Mouse (Mus musculus) heart, postnatal 36 days (tissue): ENCODE measurements around the gene Pde3b. TPM values are rescaled to one million over a fixed set of nuclear protein-coding genes. Genes with fewer than 3 reads are reported as not detected.
"Not testable (repeated sequence)": the region's sequence is repeated elsewhere in the genome, so short reads cannot be mapped to it uniquely, and the experiment has no call there.

ENCODE experiments used
- DNase-seq, 2 experiments: peaks; one replicate each; pipeline ENCODE4 v3.0.0; 2021 to 2022
- intact Hi-C: fragments of 180-260 bp; cut with DNase I; formaldehyde crosslinking; loops from one replicate; pipeline ENCODE4 v1.15.1; 2025
- total RNA-seq, 2 experiments: library from RNA; stranded (reverse); gene quantifications; 2 replicates each; pipeline ENCODE4 v1.2.3; 2021

The Pde3b gene
- total RNA-seq, 2 experiments from 2014 or later = 4.4 to 4.9 TPM

DNA sequence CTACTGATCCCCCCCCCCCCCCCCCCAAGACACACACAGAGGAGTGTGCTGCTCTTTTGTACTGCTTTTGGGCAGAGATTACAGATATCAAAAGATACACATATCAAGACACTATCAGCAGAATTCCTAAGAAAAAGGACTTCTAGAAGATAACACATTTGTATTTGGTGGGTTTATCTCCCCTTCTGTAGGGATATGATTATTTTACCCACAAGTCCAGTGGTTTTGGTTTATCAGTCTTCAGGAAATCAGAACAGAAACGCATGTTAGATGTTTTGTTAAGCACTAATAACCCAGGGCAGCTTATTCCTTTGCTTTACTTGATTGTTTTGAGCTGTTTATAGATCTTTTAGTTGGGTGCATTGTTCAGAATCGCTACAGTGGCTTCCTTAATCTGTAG, 62.8 kb downstream of the Pde3b start:
- intact Hi-C loops = no loop called here
- DNase-seq = no peak

DNA sequence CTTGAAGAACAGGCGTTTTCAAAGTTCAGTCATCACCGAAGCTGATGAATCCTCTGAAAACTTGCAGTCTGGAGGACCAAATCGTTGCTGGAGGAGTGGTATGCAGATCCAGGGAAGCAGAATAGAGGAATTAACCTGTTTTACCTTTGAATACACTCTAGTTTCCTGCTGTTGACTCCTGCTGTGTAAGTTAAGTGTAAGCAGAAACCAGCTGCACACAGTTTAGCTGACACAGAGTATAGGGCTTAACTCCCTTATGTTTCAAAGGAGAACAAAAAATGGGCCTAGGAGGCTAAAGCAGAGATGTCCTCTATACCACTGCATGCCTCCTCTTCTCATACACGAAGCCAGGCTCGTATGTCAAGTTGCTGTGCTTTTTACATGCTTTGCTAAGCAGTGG, 63.8 kb downstream of the Pde3b start:
- no peak for DNase-seq

DNA sequence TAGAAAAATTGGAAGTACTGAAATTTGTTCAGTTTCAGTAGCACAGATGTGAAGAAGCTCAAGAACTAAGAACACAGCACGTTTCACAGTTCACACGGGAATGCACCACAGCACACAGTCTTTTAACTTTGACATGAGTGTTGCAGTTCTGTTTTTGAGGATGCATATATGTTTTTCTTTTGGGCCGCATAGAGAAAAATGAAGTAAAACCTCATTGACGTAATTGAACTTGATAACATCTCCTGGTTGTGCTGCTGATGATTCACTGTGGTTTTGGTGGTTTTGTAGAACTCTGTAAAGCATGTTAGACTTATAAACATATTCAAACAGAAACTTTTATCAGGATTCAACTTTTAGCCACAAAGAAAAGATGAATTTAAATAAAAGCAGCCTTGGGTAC, 64.7 kb downstream of the Pde3b start:
- no peak for DNase-seq
- intact Hi-C loops = no loop called here

More for the DNA sequence above, 63.8 kb downstream of the Pde3b start:
- intact Hi-C loops = no loop called here

DNA sequence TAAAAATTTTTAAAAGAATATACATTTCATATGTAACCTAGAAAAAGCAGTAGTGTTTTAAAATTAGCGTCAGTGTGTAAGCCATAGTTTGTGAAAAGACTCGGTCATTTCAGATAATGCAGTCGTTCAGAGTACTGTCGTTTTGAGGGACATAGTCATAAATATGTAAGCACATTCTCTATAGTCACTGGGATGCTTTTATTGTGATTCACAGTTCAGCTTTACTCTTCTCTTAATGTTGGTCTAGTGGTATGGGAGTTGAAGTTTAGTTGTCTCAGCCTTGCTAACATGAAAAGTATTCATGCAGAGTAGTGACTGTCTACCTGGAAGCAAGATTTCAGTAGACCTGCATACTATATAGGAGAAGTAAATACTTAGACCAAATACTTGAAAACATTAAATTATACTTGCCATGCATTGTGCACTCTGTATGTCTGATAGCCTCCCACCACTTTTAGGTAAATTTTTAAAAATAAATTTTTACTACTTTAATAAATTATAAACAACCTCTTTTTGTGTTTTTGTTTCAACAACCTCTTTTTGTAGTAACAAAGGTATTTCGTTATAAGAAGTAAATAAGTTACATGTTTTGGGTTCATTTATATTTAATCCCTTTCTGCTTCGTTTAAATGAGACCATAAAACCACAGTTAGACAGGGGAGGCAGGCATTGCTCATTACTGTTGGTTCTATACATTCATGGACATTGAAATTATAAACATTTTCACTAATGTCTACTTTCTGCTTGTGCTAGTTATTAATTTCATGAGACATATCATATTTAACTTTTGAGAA, 65.3 kb downstream of the Pde3b start:
- intact Hi-C loops = no loop called here
- DNase-seq = no peak

DNA sequence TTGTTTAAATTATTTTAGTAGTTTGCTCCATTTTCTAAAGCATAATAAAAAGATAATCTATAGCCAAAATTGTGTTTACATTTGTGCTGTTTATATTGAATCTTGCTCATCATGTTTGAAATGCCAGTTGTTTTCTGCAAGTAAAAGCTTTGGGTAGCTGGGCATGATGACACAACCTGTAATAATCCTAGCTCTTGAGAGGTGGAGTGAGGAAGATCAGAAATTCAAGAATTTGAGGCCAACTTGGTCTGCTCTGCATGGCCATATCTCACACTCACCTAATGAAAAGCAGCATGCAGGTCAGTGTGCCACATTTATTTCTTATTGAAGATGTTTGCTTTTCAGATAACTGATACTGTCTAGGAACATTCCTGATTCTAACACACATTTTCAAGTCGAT, 65.9 kb downstream of the Pde3b start:
- intact Hi-C loops = no loop called here
- DNase-seq = no peak

DNA sequence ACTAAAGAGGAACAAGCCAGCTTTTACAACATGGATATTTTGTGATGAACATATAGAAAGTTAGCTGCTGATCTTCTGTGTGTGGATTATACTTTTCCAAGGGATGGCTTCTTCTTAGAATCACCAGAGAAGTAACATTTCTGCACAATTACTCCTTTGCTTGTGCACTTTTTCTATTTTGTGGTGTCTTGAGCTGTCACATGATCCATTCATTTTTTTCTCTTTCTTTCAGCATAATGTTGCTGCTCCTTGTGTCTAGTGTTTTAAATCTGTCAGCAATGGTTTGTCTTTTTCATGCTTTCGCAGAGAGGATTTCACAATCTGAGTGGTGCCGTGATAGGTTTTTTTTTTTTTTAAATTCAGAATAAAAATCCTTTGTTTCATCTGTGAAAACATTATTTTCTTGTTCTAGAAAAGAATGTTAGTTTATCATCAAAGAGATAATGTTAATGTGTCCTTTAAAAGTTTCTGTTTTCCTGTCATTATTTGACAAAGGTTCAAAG, 66.4 kb downstream of the Pde3b start:
- DNase-seq = no peak
- intact Hi-C loops = no loop called here

DNA sequence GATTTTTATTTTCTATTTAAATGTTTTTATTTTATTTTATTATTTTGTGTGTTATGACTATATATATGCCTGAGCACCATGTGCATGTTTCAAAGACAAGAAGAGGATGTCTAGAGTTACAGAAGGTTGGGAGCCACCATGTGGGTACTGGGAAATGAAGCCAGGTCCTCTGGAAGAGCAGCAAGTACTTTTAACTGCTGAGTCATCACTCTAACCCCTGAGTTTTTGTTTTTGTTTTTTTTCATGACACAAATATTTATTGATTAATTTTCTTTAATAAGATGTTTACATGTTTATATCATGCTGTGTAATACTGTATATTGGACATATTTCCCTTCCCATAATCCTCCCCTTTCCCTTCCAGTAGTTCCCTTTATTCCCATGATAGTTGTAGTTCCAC, 77.5 kb downstream of the Pde3b start:
- intact Hi-C loops = loop anchor here (10.0 kb wide), 1 partner anchor 222 kb away; the partner anchor contains the start of gene Calcb

DNA sequence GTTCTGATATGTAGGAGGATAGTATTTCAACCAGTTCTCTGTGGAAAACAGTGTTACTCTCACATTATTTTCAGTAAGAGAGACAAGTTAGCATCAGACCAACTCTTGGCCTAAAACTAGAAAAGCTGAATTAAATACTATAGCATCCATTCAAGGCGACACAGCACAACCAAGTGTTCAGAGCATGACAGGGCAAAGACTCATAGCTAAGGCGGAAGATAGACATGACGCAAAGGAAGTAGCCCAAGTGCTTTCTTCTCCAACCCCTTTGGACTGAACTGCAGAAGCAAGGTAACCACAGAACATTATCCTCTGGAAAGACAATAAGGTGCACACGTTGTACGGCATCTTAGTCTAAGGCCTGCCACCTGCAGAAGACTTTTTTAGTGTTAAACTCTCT, 79.0 kb downstream of the Pde3b start:
- DNase-seq = no peak
- intact Hi-C loops = loop anchor here (10.0 kb wide), 1 partner anchor 221 kb away; the partner anchor contains the start of gene Calcb

More for the DNA sequence above, 77.5 kb downstream of the Pde3b start:
- DNase-seq = no peak

DNA sequence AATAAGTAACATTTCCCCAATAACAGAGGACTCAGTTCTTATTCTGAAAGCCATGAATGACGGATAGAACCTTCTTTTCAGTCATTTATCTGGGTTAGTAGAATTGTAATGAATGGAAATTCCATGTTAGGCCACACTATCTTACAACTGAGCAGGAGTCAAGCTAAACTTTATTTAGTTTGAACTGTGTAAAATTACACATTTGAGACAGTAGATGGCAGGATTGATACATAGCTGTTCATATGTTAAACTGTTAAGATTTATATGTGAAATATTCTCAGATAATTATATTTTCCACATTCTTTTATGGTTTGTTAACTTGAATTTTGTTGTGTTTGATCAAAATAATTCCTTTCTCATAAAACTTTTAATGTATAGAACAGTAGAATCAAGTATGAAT, 84.2 kb downstream of the Pde3b start:
- intact Hi-C loops = loop anchor here (2.0 to 10.0 kb wide), 3 partner anchors 216 to 318 kb away; partner anchors contain the start of genes Calcb and Psma1
- no peak for DNase-seq

DNA sequence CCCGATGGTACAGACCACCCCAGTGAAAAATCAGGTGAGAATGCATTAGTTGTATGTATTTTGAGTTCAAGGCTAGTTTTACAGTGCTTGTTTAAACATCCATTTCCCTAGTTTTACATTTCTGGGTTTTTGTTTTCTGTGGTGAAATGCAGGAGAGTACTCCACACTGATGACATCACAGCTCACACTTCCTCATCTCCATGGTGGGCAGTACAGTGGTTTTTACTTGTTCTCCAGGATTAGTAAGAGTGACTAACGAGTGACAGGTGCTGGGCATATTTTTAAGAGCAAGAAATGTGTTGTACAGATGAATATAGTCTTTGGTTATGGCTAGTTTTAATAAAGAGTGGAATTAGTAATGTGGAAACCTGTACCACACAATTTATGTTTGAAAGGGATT, 93.8 kb downstream of the Pde3b start:
- no peak for DNase-seq
- intact Hi-C loops = no loop called here

DNA sequence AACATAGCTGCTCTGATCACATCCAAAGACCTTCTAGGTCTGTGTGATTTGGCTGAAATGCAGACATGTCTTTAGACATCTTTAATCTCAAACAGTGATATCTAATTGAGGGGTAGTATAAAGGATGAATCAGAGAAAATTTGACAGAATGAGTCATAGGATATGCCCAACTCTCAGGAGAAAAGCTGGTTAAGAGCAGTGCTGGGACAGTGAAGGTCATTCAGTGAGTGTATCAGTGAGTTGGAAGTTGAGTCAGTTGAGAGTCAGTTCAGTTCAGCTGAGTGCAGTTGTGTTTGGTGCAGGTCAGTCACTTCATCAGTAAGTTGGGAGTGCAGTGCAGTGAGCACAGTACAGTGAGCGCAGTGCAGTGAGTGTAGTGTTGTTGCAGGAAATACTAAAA, 105.0 kb downstream of the Pde3b start:
- intact Hi-C loops = no loop called here
- no peak for DNase-seq

DNA sequence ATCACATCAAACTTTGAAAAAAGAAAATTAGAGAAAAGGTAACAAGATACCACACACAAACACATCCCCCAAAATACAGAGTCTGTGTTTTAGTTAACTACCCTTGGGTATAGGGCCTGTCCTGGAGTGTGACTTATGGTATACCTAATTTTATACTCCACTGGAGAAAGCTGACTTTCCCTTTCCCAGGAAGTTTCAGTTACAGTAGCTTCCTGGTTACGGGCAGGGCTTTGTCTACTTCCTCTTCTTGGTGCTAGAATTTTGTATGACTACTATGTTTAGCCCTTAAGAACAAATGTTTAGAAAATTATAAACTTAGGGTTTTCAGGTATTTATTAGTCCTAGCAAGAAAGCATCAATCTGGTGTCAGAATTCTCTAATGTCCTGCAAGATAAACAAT, 111.2 kb downstream of the Pde3b start:
- intact Hi-C loops = no loop called here
- no peak for DNase-seq

DNA sequence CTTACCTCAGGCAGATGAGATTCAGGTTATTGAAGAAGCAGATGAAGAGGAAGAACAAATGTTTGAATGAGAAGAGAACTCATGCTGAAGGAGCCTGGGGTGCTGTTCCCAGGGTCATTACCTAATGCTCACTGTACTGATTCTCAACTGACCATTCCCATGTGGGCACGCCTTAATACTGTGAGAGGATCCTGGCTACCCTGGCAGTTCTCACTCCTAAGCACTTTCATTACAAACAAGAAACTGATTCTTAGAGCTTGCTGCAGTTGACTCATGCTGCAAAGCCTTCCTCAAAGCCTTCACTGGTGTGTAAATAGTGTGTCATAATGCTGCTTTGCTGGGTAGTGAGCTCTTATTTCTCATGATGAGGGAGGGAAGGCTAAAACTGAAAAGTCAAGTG, 121.1 kb downstream of the Pde3b start:
- no peak for DNase-seq
- intact Hi-C loops = no loop called here

DNA sequence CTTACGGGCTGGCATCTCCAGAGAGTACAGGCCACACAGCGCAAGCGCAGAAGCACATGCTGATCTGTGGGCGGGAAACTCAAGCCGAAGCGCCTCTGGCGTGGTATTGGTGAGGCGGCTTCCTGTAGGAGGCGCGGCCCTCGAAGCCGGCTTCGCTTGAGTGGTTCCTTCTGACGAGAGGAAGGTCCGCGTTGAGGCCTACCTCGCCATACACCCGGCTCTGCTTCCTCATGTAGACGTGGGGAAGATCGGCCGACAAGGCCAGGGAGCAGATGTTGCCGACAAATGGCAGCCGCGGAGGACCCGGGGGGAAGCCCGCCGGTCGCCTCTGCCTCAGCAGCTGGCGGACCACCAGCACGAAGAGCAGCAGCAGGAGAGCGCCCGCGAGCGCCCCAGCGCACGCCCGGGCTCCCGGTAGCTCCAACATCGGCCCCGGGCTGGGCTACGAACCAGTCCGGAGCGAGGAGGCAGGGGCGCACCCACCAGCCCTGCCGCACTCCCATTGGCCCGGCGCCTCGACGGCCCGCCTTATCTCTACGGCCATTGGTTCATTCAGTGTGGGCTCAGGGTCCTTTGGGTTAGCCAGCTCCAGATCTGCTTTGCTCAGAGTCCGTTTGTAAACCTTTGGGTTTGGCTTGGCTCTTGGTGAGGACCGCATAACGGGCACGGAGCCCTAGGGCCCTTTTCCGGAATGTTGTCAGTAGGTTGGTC, 147.6 kb downstream of the Pde3b start, which contains the start of gene Cyp2r1:
Cyp2r1 (minus strand) TSS at position 442 of the 711 bp plus-strand sequence.
- peak; percentile 88 to 90 for DNase-seq
- intact Hi-C loops = loop anchor here (5.0 kb wide), 1 partner anchor 280 kb away; no protein-coding TSS in a partner anchor

DNA sequence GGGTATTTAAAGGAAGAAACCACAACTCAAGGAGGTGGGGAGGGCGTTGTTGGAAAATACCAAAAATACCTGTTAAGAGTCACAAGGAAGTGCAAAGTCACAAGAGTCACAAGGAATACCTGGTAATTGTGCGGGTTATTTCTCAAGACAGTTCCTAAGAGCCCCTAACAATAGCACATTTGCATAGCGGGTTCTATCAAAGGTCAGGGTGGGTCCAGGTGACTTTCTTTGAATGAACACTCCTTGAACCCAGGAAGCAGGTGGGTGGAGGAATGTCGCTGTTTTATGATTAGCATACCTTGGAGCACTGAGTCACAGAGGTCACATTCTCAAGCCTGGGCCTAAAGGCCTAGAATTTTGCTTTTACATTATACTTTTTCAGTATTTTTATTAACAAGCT, 158.8 kb downstream of the Pde3b start:
- DNase-seq, intact Hi-C loops: not testable (repeated sequence)

DNA sequence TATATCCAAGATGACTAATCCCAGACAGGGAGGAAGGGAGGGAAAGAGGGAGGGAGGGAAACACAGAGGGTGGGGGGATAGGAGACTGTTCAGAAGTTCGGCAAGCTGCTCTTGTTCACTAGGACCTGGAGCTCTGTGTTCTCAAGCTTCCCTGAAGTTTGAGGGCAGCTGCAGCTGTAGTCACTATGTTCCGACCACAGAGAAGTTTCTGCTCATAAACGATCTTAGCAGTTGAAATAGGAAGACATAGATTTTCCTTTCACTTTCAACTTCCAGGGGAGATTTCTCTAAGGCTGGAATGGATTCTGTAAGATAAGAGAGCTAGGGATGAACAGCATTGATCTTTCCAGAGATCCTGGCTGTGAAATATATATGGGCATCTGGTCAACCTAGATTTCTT, 161.8 kb downstream of the Pde3b start:
- intact Hi-C loops = loop anchor here (5.0 kb wide), 1 partner anchor 150 kb away; no protein-coding TSS in a partner anchor
- DNase-seq = no peak

DNA sequence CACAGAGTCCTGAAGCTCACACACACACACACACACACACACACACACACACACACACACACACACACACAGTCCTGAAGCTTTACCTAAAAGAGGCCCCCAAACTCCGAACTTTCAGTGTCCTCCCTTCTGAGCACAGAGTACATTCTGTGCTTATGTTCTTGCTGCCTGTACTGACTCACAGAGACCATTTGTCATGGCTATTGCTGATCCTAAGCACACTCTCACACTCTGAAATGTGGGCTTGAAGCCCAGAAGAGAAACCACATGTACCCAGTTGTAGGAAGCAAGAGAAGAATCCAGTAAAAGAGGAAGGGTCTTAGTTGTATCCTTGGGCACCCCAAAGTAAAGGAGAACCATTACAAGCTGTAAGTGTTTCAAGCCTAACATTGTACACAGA, 162.6 kb downstream of the Pde3b start:
- intact Hi-C loops = loop anchor here (5.0 kb wide), 1 partner anchor 150 kb away; no protein-coding TSS in a partner anchor
- DNase-seq = no peak

DNA sequence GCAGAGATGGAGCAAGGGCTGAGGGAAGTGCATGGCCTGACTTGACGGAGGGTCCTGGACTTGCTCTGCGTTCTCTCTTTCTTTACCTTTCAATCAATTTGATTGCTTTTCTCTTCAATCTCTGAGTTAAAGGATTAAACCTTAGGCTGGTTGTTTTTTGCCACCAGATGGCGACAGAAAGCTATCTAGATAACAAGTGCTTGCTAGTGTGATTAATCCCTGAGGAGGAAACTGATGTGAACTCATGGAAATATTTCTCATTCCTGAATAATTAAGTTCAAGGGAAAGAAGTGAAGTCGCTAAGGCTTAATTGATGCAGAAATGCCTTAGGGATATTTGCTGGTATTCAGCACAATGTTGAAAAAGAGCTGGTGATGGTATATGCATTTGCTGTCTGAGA, 165.3 kb downstream of the Pde3b start:
- peak; percentile 44 to 61 for DNase-seq
- intact Hi-C loops = loop anchor here (5.0 kb wide), 3 partner anchors 57 to 137 kb away; partner anchors contain the start of genes Calca and Calcb

DNA sequence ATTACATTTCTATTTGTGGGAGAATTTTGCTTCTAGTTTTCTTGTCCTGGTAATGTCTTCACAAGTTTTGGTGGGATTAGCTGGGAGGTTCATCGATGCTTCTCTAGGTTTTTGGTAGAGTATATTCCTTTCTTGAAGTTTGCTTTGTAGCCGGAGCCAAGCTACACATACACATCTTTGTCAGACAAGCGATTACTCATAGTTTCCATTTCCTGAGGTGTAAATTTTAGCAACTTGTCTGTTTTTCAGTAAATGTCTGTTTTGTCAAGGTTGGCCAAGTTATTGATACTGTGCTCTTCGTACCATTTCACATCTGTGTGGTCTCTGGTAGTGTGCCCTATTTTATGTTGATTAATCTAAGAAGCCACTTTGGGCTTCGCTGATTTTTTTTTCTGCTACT, 166.1 kb downstream of the Pde3b start:
- intact Hi-C loops = loop anchor here (5.0 kb wide), 3 partner anchors 56 to 136 kb away; partner anchors contain the start of genes Calca and Calcb
- DNase-seq = no peak

DNA sequence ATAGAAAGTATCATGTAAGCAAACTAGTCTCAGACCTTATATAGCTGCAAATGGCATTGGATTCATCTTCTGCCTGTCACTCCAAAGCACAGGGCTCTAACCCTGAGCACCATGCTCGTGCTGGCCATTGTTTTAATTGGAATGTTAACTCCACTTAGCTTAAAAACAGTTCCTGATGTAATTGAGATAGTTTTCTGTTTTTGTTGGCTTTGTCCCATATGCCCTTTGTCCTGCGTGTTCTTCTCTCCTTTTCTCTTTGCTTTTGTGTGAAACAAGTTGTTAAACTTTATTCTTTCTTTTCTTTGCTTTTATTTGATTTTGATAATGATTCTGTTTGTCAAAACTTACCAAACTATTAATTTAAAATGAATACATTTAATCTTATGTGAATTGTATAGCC, 167.4 kb downstream of the Pde3b start:
- intact Hi-C loops = loop anchor here (1.0 to 5.0 kb wide), 4 partner anchors 55 to 234 kb away; partner anchors contain the start of genes Calca and Calcb
- DNase-seq = no peak
